Comparison of ENCODE assay signal across 17 mouse cellular contexts in genomic region chr12:114927691-114928090, GRCm38 (mm10).
DNase-seq lines count a peak whose midpoint lies in the region; ATAC-seq lines count a peak whose summit lies in the region.
"Had no signal": no experiment of that assay in that cellular context is flagged by ENCODE, and none has a peak within 500 bp of the region (broad histone marks: within the 10 kb centered on the region; RNA-seq: fewer than 3 reads in every experiment).

No protein-coding gene starts in this region.

- no peak for ATAC-seq in CD4-positive, CD25-positive, alpha-beta regulatory T cell, adult 4 months
- ATAC-seq: forebrain, embryonic 14.5 days; hindbrain, embryonic 16.5 days had no signal

- DNase-seq in CD4-positive, CD25-positive, alpha-beta regulatory T cell, adult 2 months (ENCODE audit: low read depth, low spot score), result peak; percentile 50
- DNase-seq in 416B (ENCODE audit: low read depth) (peak; percentile 49), ZHBTc4 (ENCODE audit: low read depth, low spot score) (peak; percentile 15)
- DNase-seq in thymus, postnatal 25 days, result peak; percentile 54
- no peak for DNase-seq in lung, adult 18-20 months
- no peak for DNase-seq in right cerebral cortex, adult 18-20 months
- DNase-seq in frontal cortex, postnatal 25 days (ENCODE audit: low spot score in 2 of 2), result no peak
- DNase-seq: adrenal gland, adult 2 months; adrenal gland, postnatal 25 days; cerebellum, adult 2 months; cerebellum, postnatal 10 days; gastrocnemius, postnatal 36 days; heart, adult 11 months; heart, postnatal 36 days had no signal

Comparison
In these comparisons a context has a peak if more than half of its experiments do, and no peak if none do; other contexts are left out.
1. DNase-seq: peak in CD4-positive, CD25-positive, alpha-beta regulatory T cell, adult 2 months (single experiment), 416B (single experiment), ZHBTc4 (single experiment) and thymus, postnatal 25 days (single experiment); none in lung, adult 18-20 months (0 of 2), right cerebral cortex, adult 18-20 months (single experiment) and frontal cortex, postnatal 25 days (0 of 2).